Mouse (Mus musculus) kidney, adult 2 months (tissue): Measurements from ENCODE around the gene 1700023F06Rik.

Experiments
- CTCF ChIP-seq: fragments of 200-500 bp; conservative IDR thresholded peaks from 2 replicates; pipeline ENCODE4 v1.5.1; 2011; ENCODE audit warnings: low read depth, mild to moderate bottlenecking, control low read depth, low read length, moderate library complexity, mixed read lengths; ENCODE audit not compliant: insufficient read depth, insufficient read length
- POLR2A ChIP-seq: fragments of 200-500 bp; IDR thresholded peaks from one replicate; pipeline ENCODE4 v1.6.1; 2011; ENCODE audit warnings: low read depth, low read length, control low read depth

DNA sequence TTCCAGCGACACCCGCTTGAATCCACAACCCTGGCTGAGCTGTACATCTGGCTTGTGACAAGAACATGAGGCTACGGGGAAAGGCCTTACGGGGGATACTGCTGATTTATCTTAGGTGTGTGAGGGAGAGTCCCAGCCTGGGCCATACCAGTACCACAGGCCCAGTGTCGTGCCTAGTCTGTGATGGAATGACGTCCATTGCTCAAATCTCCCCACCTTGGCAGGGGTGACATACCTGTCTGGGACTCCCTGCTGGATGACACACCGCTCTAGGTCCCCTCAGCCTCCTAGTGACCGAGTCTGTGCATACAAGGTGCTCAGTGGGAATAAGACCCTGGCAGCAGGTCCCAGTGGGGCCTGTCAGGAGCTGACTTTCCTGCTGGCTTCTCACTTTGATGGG, 29.6 kb downstream of the 1700023F06Rik start:
- TF ChIP-seq CTCF = no peak
- TF ChIP-seq POLR2A = no peak
